Mouse (Mus musculus): ENCODE measurements around the gene Foxred2. TPM values are rescaled to one million over a fixed set of nuclear protein-coding genes. Genes with fewer than 3 reads are reported as not detected.

Foxred2 gene
- polyA plus RNA-seq, 1 experiment from 2014 or later, result 4.9 TPM

GRCm38 (mm10) chr15:77954362-77954761 lies 2.2 kb downstream of the Foxred2 start:
- Histone ChIP-seq H3K4me1 (ENCODE audit: insufficient read depth, low read length) (peaks cover 11% of the 10 kb centered on the region), H3K4me3 (ENCODE audit: low read length) (no peak overlapping the region), H3K27me3 (ENCODE audit: insufficient read depth, low read length) (peaks cover 10% of the 10 kb centered on the region), H3K4me2 (replicated peaks; ENCODE audit: low read depth, low read length) (no peak overlapping the region), H3K9me3 (ENCODE audit: low read length) (no peaks in the 10 kb centered on the region), H3K9ac (replicated peaks; ENCODE audit: low read length) (no peak overlapping the region), H3K27ac (ENCODE audit: low read length) (no peak overlapping the region), H3K36me3 (ENCODE audit: insufficient read depth, low read length) (peaks cover 10% of the 10 kb centered on the region)
- 95% methylated on average over 2 of the region's 2 CpGs for WGBS
- no peak for ATAC-seq (ENCODE audit: low FRiP score, low TSS enrichment)

DNA sequence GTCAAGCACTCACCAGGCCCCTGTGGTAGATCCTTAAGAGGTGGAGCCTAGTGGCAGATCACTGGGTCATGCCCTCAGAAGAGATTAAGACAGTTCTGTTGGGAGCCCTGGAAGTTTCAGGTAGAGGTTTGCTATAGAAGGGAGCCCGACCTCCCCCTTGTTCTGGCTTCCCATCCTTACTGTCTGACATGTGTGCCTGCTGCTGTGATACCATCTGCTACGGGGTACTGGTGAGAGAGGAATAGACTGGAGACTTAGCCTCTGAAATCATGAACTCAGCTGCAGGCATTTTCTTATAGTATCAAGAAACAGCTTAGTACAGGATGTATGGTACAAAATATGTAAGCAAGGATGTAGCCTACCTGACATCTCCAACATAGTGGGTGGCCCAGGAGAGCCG lies 3.6 kb downstream of the Foxred2 start:
- Histone ChIP-seq H3K9me3 (ENCODE audit: low read length) (no peaks in the 10 kb centered on the region), H3K36me3 (ENCODE audit: insufficient read depth, low read length) (no peaks in the 10 kb centered on the region), H3K27ac (ENCODE audit: low read length) (no peak overlapping the region), H3K27me3 (ENCODE audit: insufficient read depth, low read length) (peaks cover 10% of the 10 kb centered on the region), H3K4me1 (ENCODE audit: insufficient read depth, low read length) (peaks cover 11% of the 10 kb centered on the region), H3K4me2 (replicated peaks; ENCODE audit: low read depth, low read length) (no peak overlapping the region), H3K4me3 (ENCODE audit: low read length) (no peak overlapping the region), H3K9ac (replicated peaks; ENCODE audit: low read length) (no peak overlapping the region)
- no peak for ATAC-seq (ENCODE audit: low FRiP score, low TSS enrichment)
- 88% methylated on average over 3 of the region's 3 CpGs for WGBS

- Histone ChIP-seq H3K27ac (ENCODE audit: low read length) (no peak overlapping the region), H3K4me1 (ENCODE audit: insufficient read depth, low read length) (no peaks in the 10 kb centered on the region), H3K9me3 (ENCODE audit: low read length) (no peaks in the 10 kb centered on the region), H3K4me3 (ENCODE audit: low read length) (no peak overlapping the region), H3K9ac (replicated peaks; ENCODE audit: low read length) (no peak overlapping the region), H3K27me3 (ENCODE audit: insufficient read depth, low read length) (no peaks in the 10 kb centered on the region), H3K36me3 (ENCODE audit: insufficient read depth, low read length) (no peaks in the 10 kb centered on the region), H3K4me2 (replicated peaks; ENCODE audit: low read depth, low read length) (no peak overlapping the region)
- ATAC-seq (ENCODE audit: low FRiP score, low TSS enrichment), result no peak
- WGBS, result 86% methylated on average over 7 of the region's 7 CpGs
Measured at GRCm38 (mm10) chr15:77949061-77949460, 7.5 kb downstream of the Foxred2 start.

DNA sequence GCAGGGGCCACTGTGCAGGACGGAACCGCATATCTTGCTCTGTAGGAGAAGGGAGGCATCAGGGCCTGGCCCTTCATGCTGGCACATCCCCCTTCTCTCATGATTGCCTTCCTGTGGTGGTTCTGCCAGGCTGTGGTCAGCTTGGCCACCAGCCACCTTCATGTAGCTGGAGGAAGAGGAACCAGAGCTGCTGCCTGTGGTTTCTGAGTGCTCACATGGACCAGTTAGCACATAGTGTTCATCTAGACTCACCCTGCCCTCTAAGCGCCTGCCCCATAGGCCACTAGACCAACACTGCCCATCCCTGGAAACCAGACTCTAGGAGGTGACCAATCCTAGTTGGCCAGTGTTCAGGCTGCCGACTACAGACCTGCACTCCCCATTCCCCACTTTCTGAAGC lies 10.8 kb downstream of the Foxred2 start:
- ATAC-seq (ENCODE audit: low FRiP score, low TSS enrichment), result no peak
- no peak overlapping the region for H3K9ac ChIP-seq (replicated peaks; ENCODE audit: low read length)
- WGBS, result 89% methylated on average over 4 of the region's 4 CpGs

DNA sequence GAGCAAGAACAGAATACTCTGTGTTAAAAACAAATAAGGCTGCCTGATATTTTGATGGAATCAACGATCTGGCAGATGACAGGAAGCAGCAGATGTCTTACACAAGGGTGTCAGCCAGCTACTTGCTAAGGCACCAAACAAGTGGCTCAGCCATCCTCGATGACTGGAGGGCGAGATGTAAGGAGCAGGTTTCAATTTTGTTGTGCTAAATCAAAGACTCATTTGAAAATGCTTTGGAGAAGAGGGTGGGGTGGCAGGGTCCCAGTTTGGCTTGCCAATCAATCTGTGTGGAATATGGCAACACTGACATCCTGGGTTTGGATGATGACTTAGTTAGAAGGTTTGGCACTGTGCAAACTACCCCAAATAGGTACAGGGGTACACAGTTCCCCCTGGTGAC lies 15.0 kb downstream of the Foxred2 start:
- H3K9ac ChIP-seq (replicated peaks; ENCODE audit: low read length), result no peak overlapping the region
- no peak overlapping the region for H3K4me2 ChIP-seq (replicated peaks; ENCODE audit: low read depth, low read length)
- H3K9me3 ChIP-seq (ENCODE audit: low read length), result no peaks in the 10 kb centered on the region
- no peaks in the 10 kb centered on the region for H3K36me3 ChIP-seq (ENCODE audit: insufficient read depth, low read length)
- ATAC-seq (ENCODE audit: low FRiP score, low TSS enrichment), result no peak
- H3K27ac ChIP-seq (ENCODE audit: low read length), result no peak overlapping the region
- no peaks in the 10 kb centered on the region for H3K4me1 ChIP-seq (ENCODE audit: insufficient read depth, low read length)
- no peak overlapping the region for H3K4me3 ChIP-seq (ENCODE audit: low read length)
- 87% methylated on average over 3 of the region's 3 CpGs for WGBS
- no peaks in the 10 kb centered on the region for H3K27me3 ChIP-seq (ENCODE audit: insufficient read depth, low read length)

More for the DNA sequence above, 10.8 kb downstream of the Foxred2 start:
- H3K9me3 ChIP-seq (ENCODE audit: low read length), result no peaks in the 10 kb centered on the region
- no peaks in the 10 kb centered on the region for H3K4me1 ChIP-seq (ENCODE audit: insufficient read depth, low read length)
- H3K4me2 ChIP-seq (replicated peaks; ENCODE audit: low read depth, low read length), result no peak overlapping the region
- no peaks in the 10 kb centered on the region for H3K36me3 ChIP-seq (ENCODE audit: insufficient read depth, low read length)
- no peak overlapping the region for H3K4me3 ChIP-seq (ENCODE audit: low read length)
- no peak overlapping the region for H3K27ac ChIP-seq (ENCODE audit: low read length)
- no peaks in the 10 kb centered on the region for H3K27me3 ChIP-seq (ENCODE audit: insufficient read depth, low read length)

- no peak for ATAC-seq (ENCODE audit: low FRiP score, low TSS enrichment)
- H3K27ac ChIP-seq (ENCODE audit: low read length), result no peak overlapping the region
- 74% methylated on average over 5 of the region's 5 CpGs for WGBS
Measured at GRCm38 (mm10) chr15:77938516-77938915, 18.0 kb downstream of the Foxred2 start.

GRCm38 (mm10) chr15:77935673-77936375 lies 20.7 kb downstream of the Foxred2 start:
- H3K36me3 ChIP-seq (ENCODE audit: insufficient read depth, low read length), result no peaks in the 10 kb centered on the region
- no peak overlapping the region for H3K9ac ChIP-seq (replicated peaks; ENCODE audit: low read length)
- no peak for ATAC-seq (ENCODE audit: low FRiP score, low TSS enrichment)
- WGBS, result 68% methylated on average over 14 of the region's 14 CpGs
- no peaks in the 10 kb centered on the region for H3K27me3 ChIP-seq (ENCODE audit: insufficient read depth, low read length)
- no peak overlapping the region for H3K4me2 ChIP-seq (replicated peaks; ENCODE audit: low read depth, low read length)
- peaks cover 4% of the 10 kb centered on the region; the same call in 1 of the 2 replicates for H3K4me1 ChIP-seq (ENCODE audit: insufficient read depth, low read length)
- H3K9me3 ChIP-seq (ENCODE audit: low read length), result no peaks in the 10 kb centered on the region
- no peak overlapping the region for H3K4me3 ChIP-seq (ENCODE audit: low read length)
- H3K27ac ChIP-seq (ENCODE audit: low read length), result no peak overlapping the region

More at GRCm38 (mm10) chr15:77938516-77938915, 18.0 kb downstream of the Foxred2 start:
- no peaks in the 10 kb centered on the region for H3K9me3 ChIP-seq (ENCODE audit: low read length)
- no peak overlapping the region for H3K9ac ChIP-seq (replicated peaks; ENCODE audit: low read length)
- H3K4me2 ChIP-seq (replicated peaks; ENCODE audit: low read depth, low read length), result no peak overlapping the region
- H3K36me3 ChIP-seq (ENCODE audit: insufficient read depth, low read length), result no peaks in the 10 kb centered on the region
- peaks cover 2% of the 10 kb centered on the region; the same call in 1 of the 2 replicates for H3K4me1 ChIP-seq (ENCODE audit: insufficient read depth, low read length)
- H3K27me3 ChIP-seq (ENCODE audit: insufficient read depth, low read length), result no peaks in the 10 kb centered on the region
- H3K4me3 ChIP-seq (ENCODE audit: low read length), result no peak overlapping the region

DNA sequence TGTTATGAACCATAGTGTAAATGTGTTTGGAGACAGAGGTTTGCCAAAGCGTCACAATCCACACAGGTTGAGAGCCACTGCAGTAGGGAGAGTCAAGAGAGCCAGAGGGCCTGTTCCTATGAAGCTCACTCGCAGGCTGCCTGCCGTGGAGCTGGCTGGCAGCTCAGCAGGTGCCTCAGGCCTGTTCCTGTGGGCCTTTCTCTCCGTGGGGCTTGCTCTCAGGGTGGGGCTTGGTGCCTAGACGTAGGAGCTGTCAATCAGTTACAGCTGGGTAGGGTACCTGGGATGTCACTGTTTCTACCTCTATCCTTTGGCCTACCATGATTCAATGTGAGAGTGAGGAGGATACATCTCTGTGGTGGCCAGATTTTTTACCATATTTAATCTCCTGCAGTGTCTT lies 21.6 kb downstream of the Foxred2 start:
- Histone ChIP-seq H3K9me3 (ENCODE audit: low read length) (no peaks in the 10 kb centered on the region), H3K4me2 (replicated peaks; ENCODE audit: low read depth, low read length) (no peak overlapping the region), H3K4me1 (ENCODE audit: insufficient read depth, low read length) (peaks cover 6% of the 10 kb centered on the region), H3K27me3 (ENCODE audit: insufficient read depth, low read length) (no peaks in the 10 kb centered on the region), H3K36me3 (ENCODE audit: insufficient read depth, low read length) (no peaks in the 10 kb centered on the region), H3K27ac (ENCODE audit: low read length) (no peak overlapping the region), H3K9ac (replicated peaks; ENCODE audit: low read length) (no peak overlapping the region), H3K4me3 (ENCODE audit: low read length) (no peak overlapping the region)
- WGBS, result 72% methylated on average over 5 of the region's 5 CpGs
- ATAC-seq (ENCODE audit: low FRiP score, low TSS enrichment), result no peak

- no peak for ATAC-seq (ENCODE audit: low FRiP score, low TSS enrichment)
- Histone ChIP-seq H3K36me3 (ENCODE audit: insufficient read depth, low read length) (no peaks in the 10 kb centered on the region), H3K4me3 (ENCODE audit: low read length) (no peak overlapping the region), H3K4me1 (ENCODE audit: insufficient read depth, low read length) (peaks cover 12% of the 10 kb centered on the region), H3K4me2 (replicated peaks; ENCODE audit: low read depth, low read length) (no peak overlapping the region), H3K9ac (replicated peaks; ENCODE audit: low read length) (peak overlapping the region; percentile 49; the same call in 1 of the 2 replicates), H3K27ac (ENCODE audit: low read length) (no peak overlapping the region), H3K9me3 (ENCODE audit: low read length) (no peaks in the 10 kb centered on the region), H3K27me3 (ENCODE audit: insufficient read depth, low read length) (no peaks in the 10 kb centered on the region)
- 77% methylated on average over 11 of the region's 11 CpGs for WGBS
Measured at GRCm38 (mm10) chr15:77934326-77934725, 22.2 kb downstream of the Foxred2 start.

DNA sequence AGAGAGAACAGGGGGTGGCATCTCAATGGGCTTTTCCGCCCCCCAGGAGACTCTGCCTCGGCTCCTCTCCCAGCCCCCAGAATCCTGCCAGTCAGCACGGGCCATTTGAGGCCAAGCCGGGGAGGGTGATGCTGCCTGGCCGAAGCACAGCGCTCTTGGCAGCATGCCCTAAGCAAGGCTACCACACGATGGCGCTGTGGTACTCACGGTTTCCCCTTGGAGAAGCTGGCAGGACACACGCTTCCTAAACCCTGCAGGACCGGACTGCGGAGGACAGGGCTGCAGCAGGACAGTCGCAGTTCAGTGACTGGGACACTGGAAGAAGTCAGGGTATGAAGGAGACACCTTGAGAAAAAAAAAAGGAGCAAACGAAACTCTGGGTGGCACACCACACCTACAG lies 22.8 kb downstream of the Foxred2 start:
- WGBS, result 1% methylated on average over 14 of the region's 14 CpGs
- peak; percentile 39 for ATAC-seq (ENCODE audit: low FRiP score, low TSS enrichment)
- H3K4me3 ChIP-seq (ENCODE audit: low read length), result 0 out of 2 replicates have a peak overlapping the region, but pooled peaks have one; percentile 7
- H3K9ac ChIP-seq (replicated peaks; ENCODE audit: low read length), result peak overlapping the region; percentile 49
- H3K4me2 ChIP-seq (replicated peaks; ENCODE audit: low read depth, low read length), result peak overlapping the region; percentile 39
- peaks cover 13% of the 10 kb centered on the region for H3K4me1 ChIP-seq (ENCODE audit: insufficient read depth, low read length)
- no peaks in the 10 kb centered on the region for H3K27me3 ChIP-seq (ENCODE audit: insufficient read depth, low read length)
- H3K27ac ChIP-seq (ENCODE audit: low read length), result no peak overlapping the region
- no peaks in the 10 kb centered on the region for H3K36me3 ChIP-seq (ENCODE audit: insufficient read depth, low read length)
- H3K9me3 ChIP-seq (ENCODE audit: low read length), result no peaks in the 10 kb centered on the region
